Mouse (Mus musculus): Measurements from ENCODE around the gene Per2.

- no peak for TF ChIP-seq POLR2A (IDR thresholded peaks at IDR 0.05; ENCODE audit: low read depth, low read length)
- no peak for TF ChIP-seq CTCF (IDR thresholded peaks at IDR 0.05; ENCODE audit: borderline replicate concordance, insufficient read depth, low read length)
Observed at GRCm38 (mm10) chr1:91465244-91465643, 6.1 kb upstream of the Per2 start.

All from embryonic fibroblast, embryonic 13.5 days (primary cell).